Mouse (Mus musculus): Measurements from ENCODE around the gene Zmynd10. TPM values are rescaled to one million over a fixed set of nuclear protein-coding genes. Genes with fewer than 3 reads are reported as not detected.
A peak's percentile ranks its signal among the peaks of the same experiment; 100 is the strongest.

Gene Zmynd10
- polyA plus RNA-seq, 1 experiment, result 0.43 TPM

GRCm38 (mm10) chr9:107550491-107551116 lies 3.5 kb downstream of the Zmynd10 start:
- Histone ChIP-seq H3K36me3 (ENCODE audit: control insufficient read depth, insufficient read depth) (no peaks in the 10 kb centered on the region), H3K4me3 (ENCODE audit: insufficient read depth, poor library complexity, severe bottlenecking) (peak overlapping the region; percentile 45), H3K79me2 (ENCODE audit: control insufficient read depth, insufficient read depth) (peaks cover 36% of the 10 kb centered on the region), H3K27me3 (ENCODE audit: control insufficient read depth, insufficient read depth, insufficient read length) (no peaks in the 10 kb centered on the region), H3ac (ENCODE audit: control insufficient read depth, insufficient read length, low read depth) (no peak overlapping the region), H3K79me3 (ENCODE audit: low read depth) (peaks cover 14% of the 10 kb centered on the region)
- TF ChIP-seq FOSL1 (IDR thresholded peaks at IDR 0.05; ENCODE audit: insufficient read depth, low read length, poor library complexity, severe bottlenecking) (no peak), MYOD1 (IDR thresholded peaks at IDR 0.05; ENCODE audit: control insufficient read depth, insufficient read length, low read depth) (no peak), MYOG (IDR thresholded peaks at IDR 0.05; ENCODE audit: control insufficient read depth, extremely low read depth, insufficient read length) (no peak), CEBPB (IDR thresholded peaks at IDR 0.05; ENCODE audit: low read depth) (no peak), MAX (IDR thresholded peaks at IDR 0.05) (no peak), USF1 (IDR thresholded peaks at IDR 0.05; ENCODE audit: low read depth) (no peak), CTCF (IDR thresholded peaks at IDR 0.05; ENCODE audit: control insufficient read depth, insufficient read depth, insufficient read length) (no peak)

GRCm38 (mm10) chr9:107551117-107551889 lies 4.2 kb downstream of the Zmynd10 start, which contains the start of gene Rassf1:
Rassf1 (plus strand) TSS chr9:107551555.
- Histone ChIP-seq H3K36me3 (ENCODE audit: control insufficient read depth, insufficient read depth) (peaks cover under 1% of the 10 kb centered on the region), H3K79me2 (ENCODE audit: control insufficient read depth, insufficient read depth) (peaks cover 43% of the 10 kb centered on the region), H3ac (ENCODE audit: control insufficient read depth, insufficient read length, low read depth) (peak within 1 kb of the TSS; percentile 84), H3K4me3 (ENCODE audit: insufficient read depth, poor library complexity, severe bottlenecking) (peak within 1 kb of the TSS; percentile 45), H3K79me3 (ENCODE audit: low read depth) (peaks cover 21% of the 10 kb centered on the region), H3K27me3 (ENCODE audit: control insufficient read depth, insufficient read depth, insufficient read length) (no peaks in the 10 kb centered on the region)
- TF ChIP-seq USF1 (IDR thresholded peaks at IDR 0.05; ENCODE audit: low read depth), result peak; percentile 14
- TF ChIP-seq CTCF (IDR thresholded peaks at IDR 0.05; ENCODE audit: control insufficient read depth, insufficient read depth, insufficient read length), result no peak

GRCm38 (mm10) chr9:107551890-107552355 lies 4.8 kb downstream of the Zmynd10 start:
- Histone ChIP-seq H3K79me3 (ENCODE audit: low read depth) (peaks cover 28% of the 10 kb centered on the region), H3ac (ENCODE audit: control insufficient read depth, insufficient read length, low read depth) (peak overlapping the region; percentile 84), H3K4me3 (ENCODE audit: insufficient read depth, poor library complexity, severe bottlenecking) (peak overlapping the region; percentile 45), H3K36me3 (ENCODE audit: control insufficient read depth, insufficient read depth) (peaks cover 7% of the 10 kb centered on the region), H3K27me3 (ENCODE audit: control insufficient read depth, insufficient read depth, insufficient read length) (no peaks in the 10 kb centered on the region), H3K79me2 (ENCODE audit: control insufficient read depth, insufficient read depth) (peaks cover 49% of the 10 kb centered on the region)
- no peak for TF ChIP-seq MAX (IDR thresholded peaks at IDR 0.05)
- TF ChIP-seq CTCF (IDR thresholded peaks at IDR 0.05; ENCODE audit: control insufficient read depth, insufficient read depth, insufficient read length), result no peak
- TF ChIP-seq USF1 (IDR thresholded peaks at IDR 0.05; ENCODE audit: low read depth), result no peak
- no peak for TF ChIP-seq CEBPB (IDR thresholded peaks at IDR 0.05; ENCODE audit: low read depth)
- no peak for TF ChIP-seq MYOG (IDR thresholded peaks at IDR 0.05; ENCODE audit: control insufficient read depth, extremely low read depth, insufficient read length)
- no peak for TF ChIP-seq FOSL1 (IDR thresholded peaks at IDR 0.05; ENCODE audit: insufficient read depth, low read length, poor library complexity, severe bottlenecking)
- no peak for TF ChIP-seq MYOD1 (IDR thresholded peaks at IDR 0.05; ENCODE audit: control insufficient read depth, insufficient read length, low read depth)

GRCm38 (mm10) chr9:107552690-107553393 lies 5.7 kb downstream of the Zmynd10 start:
- peaks cover 59% of the 10 kb centered on the region for H3K79me2 ChIP-seq (ENCODE audit: control insufficient read depth, insufficient read depth)
- H3ac ChIP-seq (ENCODE audit: control insufficient read depth, insufficient read length, low read depth), result peak overlapping the region; percentile 52
- H3K79me3 ChIP-seq (ENCODE audit: low read depth), result peaks cover 33% of the 10 kb centered on the region
- H3K36me3 ChIP-seq (ENCODE audit: control insufficient read depth, insufficient read depth), result peaks cover 16% of the 10 kb centered on the region
- no peak for TF ChIP-seq MYOG (IDR thresholded peaks at IDR 0.05; ENCODE audit: control insufficient read depth, extremely low read depth, insufficient read length)
- no peak for TF ChIP-seq MYOD1 (IDR thresholded peaks at IDR 0.05; ENCODE audit: control insufficient read depth, insufficient read length, low read depth)
- H3K27me3 ChIP-seq (ENCODE audit: control insufficient read depth, insufficient read depth, insufficient read length), result no peaks in the 10 kb centered on the region
- no peak overlapping the region for H3K4me3 ChIP-seq (ENCODE audit: insufficient read depth, poor library complexity, severe bottlenecking)

- no peaks in the 10 kb centered on the region for H3K27me3 ChIP-seq (ENCODE audit: control insufficient read depth, insufficient read depth, insufficient read length)
- peak overlapping the region; percentile 82 for H3K4me3 ChIP-seq (ENCODE audit: insufficient read depth, poor library complexity, severe bottlenecking)
- TF ChIP-seq CTCF (IDR thresholded peaks at IDR 0.05; ENCODE audit: control insufficient read depth, insufficient read depth, insufficient read length) (no peak), MYOD1 (IDR thresholded peaks at IDR 0.05; ENCODE audit: control insufficient read depth, insufficient read length, low read depth) (no peak), MYOG (IDR thresholded peaks at IDR 0.05; ENCODE audit: control insufficient read depth, extremely low read depth, insufficient read length) (no peak), CEBPB (IDR thresholded peaks at IDR 0.05; ENCODE audit: low read depth) (no peak)
- peak overlapping the region; percentile 52 for H3ac ChIP-seq (ENCODE audit: control insufficient read depth, insufficient read length, low read depth)
- H3K79me2 ChIP-seq (ENCODE audit: control insufficient read depth, insufficient read depth), result peaks cover 67% of the 10 kb centered on the region
- H3K36me3 ChIP-seq (ENCODE audit: control insufficient read depth, insufficient read depth), result peaks cover 25% of the 10 kb centered on the region
- H3K79me3 ChIP-seq (ENCODE audit: low read depth), result peaks cover 34% of the 10 kb centered on the region
These were observed 6.6 kb downstream of the Zmynd10 start for GRCm38 (mm10) chr9:107553541-107554318.

Measured in C2C12 (cell line).